Mouse (Mus musculus): Measurements from ENCODE around the gene Tcp11l1. TPM values are rescaled to one million over a fixed set of nuclear protein-coding genes. Genes with fewer than 3 reads are reported as not detected.

The Tcp11l1 gene
- polyA plus RNA-seq, 1 experiment from 2014 or later = 62.3 TPM

DNA sequence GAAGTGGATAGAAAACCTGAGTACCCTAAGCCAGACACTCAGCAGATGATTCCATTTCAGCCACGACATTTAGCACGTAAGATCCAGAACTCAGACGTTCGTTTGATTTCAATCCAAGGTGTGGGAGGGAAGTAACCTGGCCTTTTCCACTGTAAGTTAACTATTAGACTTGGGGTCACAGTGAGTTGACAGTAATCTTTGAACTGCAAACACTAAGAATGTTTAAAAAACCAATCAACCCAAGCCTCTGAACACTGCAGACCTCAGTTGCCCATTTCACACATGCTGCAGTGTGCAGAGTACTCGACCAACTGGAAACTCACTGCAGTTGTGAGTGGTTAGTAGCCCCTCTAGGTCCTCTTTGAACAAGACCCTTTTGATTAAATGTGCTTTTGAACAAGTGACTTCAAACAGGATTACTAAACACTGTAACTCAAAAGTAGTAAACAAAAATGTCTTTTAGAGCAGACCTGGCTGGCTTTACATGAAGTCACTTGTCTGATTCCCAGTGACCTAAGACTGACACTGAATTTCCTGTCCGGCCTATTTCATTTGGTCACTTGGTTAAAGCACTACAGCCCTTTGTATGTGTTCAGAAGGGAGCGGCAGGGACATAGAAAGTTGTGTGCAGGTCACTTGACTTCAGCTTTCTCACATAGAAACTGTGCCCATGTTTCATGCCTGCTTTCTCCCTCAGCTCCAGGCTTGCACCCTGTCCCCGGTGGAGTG lies 48.4 kb downstream of the Tcp11l1 start:
- Histone ChIP-seq H3K27me3 (no peaks in the 10 kb centered on the region), H3K4me3 (no peak overlapping the region), H3K9me3 (no peaks in the 10 kb centered on the region), H3K36me3 (peaks cover 49% of the 10 kb centered on the region), H3K4me2 (replicated peaks) (no peak overlapping the region), H3K9ac (replicated peaks) (no peak overlapping the region), H3K4me1 (no peaks in the 10 kb centered on the region), H3K27ac (replicated peaks) (no peak overlapping the region)
- 90% methylated on average over 8 of the region's 8 CpGs for WGBS
- no peak for ATAC-seq (replicated peaks)

DNA sequence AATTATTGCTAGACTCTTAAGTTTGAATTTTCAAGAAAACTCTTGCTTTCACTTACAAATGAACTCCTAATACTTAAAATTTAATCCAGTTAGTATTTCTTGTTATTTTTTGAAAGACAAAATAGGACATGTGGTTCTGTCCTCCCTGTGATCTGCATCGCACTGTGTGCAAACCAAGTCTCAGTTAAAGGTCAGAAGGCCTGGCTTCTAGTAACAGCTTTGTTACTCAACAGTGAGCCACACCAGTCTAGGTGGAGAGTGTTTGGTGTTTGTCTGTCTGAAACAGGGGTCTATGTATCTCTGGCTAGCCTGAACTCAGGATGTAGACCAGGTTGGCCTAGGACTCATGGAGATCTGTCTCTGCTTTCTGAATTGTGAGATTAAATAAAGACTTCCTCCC lies 53.3 kb downstream of the Tcp11l1 start:
- H3K9me3 ChIP-seq = no peaks in the 10 kb centered on the region
- no peak overlapping the region for H3K4me2 ChIP-seq (replicated peaks)
- H3K9ac ChIP-seq (replicated peaks) = no peak overlapping the region
- H3K27ac ChIP-seq (replicated peaks) = no peak overlapping the region
- no peaks in the 10 kb centered on the region for H3K27me3 ChIP-seq
- H3K4me3 ChIP-seq = no peak overlapping the region
- peaks cover 67% of the 10 kb centered on the region for H3K36me3 ChIP-seq
- no peak for ATAC-seq (replicated peaks)
- WGBS = 98% methylated on average over 1 of the region's 1 CpGs
- H3K4me1 ChIP-seq = no peaks in the 10 kb centered on the region

DNA sequence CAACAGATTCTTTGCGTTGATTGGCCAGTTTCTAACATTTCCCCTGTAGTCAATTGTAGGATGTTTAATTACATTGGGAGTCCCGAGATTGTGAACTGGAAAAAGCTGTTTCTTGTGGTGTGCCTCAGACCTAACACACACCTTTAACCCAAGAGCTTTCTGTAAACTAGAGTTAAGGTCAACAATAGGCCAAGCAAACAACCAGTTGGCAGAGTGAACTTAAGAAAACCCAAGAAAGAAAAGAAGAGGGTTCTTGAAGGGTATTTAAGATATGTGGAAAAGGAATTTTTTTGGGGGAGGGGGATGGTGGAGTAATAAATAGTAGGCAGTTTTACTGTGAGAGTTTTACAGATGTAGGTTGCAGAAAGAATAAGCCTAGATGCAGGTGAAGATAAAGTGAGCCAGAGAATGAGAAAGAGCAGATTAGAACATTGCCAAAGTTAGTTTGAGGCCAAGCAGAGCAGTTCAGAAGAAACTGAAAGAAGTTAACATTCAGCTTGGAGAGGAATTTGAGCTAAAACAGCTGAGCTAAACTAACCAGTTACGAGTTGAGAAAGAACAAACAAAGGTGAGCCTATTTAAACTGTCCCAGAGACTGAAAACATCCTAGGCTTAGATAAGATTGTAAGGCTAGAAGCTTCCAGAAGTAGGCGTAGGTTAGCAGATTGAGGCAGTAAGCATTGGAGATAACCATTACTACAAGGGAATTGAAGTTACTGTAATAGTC lies 95.8 kb downstream of the Tcp11l1 start:
- Histone ChIP-seq H3K4me1 (no peaks in the 10 kb centered on the region), H3K27ac (replicated peaks) (no peak overlapping the region), H3K9ac (replicated peaks) (no peak overlapping the region), H3K4me3 (no peak overlapping the region), H3K9me3 (no peaks in the 10 kb centered on the region), H3K4me2 (replicated peaks) (no peak overlapping the region), H3K36me3 (0 out of 2 replicates have a peak, but pooled peaks cover 4% of the 10 kb centered on the region), H3K27me3 (no peaks in the 10 kb centered on the region)
- WGBS = 94% methylated on average over 4 of the region's 4 CpGs
- ATAC-seq (replicated peaks) = no peak

DNA sequence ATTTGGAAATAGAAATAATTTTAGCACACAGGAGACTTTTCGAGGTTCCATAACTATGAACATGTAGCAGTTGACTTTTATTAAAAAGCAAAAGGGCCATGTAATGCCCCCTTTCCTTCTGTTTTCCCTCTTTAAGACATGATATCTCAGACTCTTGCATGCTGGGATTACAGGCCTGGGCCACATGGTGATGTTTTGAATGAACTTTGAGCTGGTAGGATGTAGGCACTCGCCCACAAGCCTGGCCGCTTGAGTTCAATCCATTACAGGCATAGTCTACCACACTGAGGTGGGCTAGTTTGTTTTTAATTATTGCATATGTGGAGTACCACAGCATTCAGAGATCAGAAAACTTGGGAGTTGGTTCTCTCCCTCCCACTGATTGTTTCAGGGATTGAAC lies 97.2 kb downstream of the Tcp11l1 start:
- H3K27ac ChIP-seq (replicated peaks) = no peak overlapping the region
- no peak for ATAC-seq (replicated peaks)
- H3K27me3 ChIP-seq = no peaks in the 10 kb centered on the region
- no peaks in the 10 kb centered on the region for H3K4me1 ChIP-seq
- no peaks in the 10 kb centered on the region for H3K9me3 ChIP-seq
- no peak overlapping the region for H3K9ac ChIP-seq (replicated peaks)
- H3K4me2 ChIP-seq (replicated peaks) = no peak overlapping the region
- H3K36me3 ChIP-seq = peaks cover 9% of the 10 kb centered on the region; the same call in 1 of the 2 replicates
- WGBS = 94% methylated on average over 3 of the region's 3 CpGs
- H3K4me3 ChIP-seq = no peak overlapping the region

Other genes with a start within 250 kb of the Tcp11l1 start
- 6.4 and 6.6 TPM in 2 replicates for gene Hipk3, start 217.7 kb downstream of the Tcp11l1 start, polyA plus RNA-seq (2015; fragmentation: Nextera tagmentation; extraction: Ambion mirVana)
- gene Cstf3, start 121.6 kb downstream of the Tcp11l1 start, polyA plus RNA-seq (2015; fragmentation: Nextera tagmentation; extraction: Ambion mirVana) = 102 and 109 TPM in 2 replicates
- gene Pin1rt1, start 4.2 kb upstream of the Tcp11l1 start, polyA plus RNA-seq (2015; fragmentation: Nextera tagmentation; extraction: Ambion mirVana) = 0.24 TPM in 1 of 2 replicates, not detected in the other
- 2.0 and 2.8 TPM in 2 replicates for gene Depdc7, start 30.7 kb upstream of the Tcp11l1 start, polyA plus RNA-seq (2015; fragmentation: Nextera tagmentation; extraction: Ambion mirVana)
- 11.9 and 12.1 TPM in 2 replicates for gene Qser1, start 104.6 kb upstream of the Tcp11l1 start, polyA plus RNA-seq (2015; fragmentation: Nextera tagmentation; extraction: Ambion mirVana)
- 0.37 and 0.39 TPM in 2 replicates for gene Prrg4, start 137.7 kb upstream of the Tcp11l1 start, polyA plus RNA-seq (2015; fragmentation: Nextera tagmentation; extraction: Ambion mirVana)
- gene Ccdc73, start 155.6 kb upstream of the Tcp11l1 start, polyA plus RNA-seq (2015; fragmentation: Nextera tagmentation; extraction: Ambion mirVana) = 6.6 and 6.8 TPM in 2 replicates